Mouse (Mus musculus) ES-E14 (cell line): ENCODE results near the gene Lhfpl5.

Experiments
- HCFC1 ChIP-seq: IDR thresholded peaks from 2 replicates; pipeline ENCODE4 v1.6.1; 2012; ENCODE audit warnings: low read length, inconsistent platforms, borderline replicate concordance; ENCODE audit not compliant: insufficient read depth
- MAFK ChIP-seq: IDR thresholded peaks from 2 replicates; pipeline ENCODE4 v1.6.1; 2014; ENCODE audit warnings: mild to moderate bottlenecking, low read depth, low read length, inconsistent platforms; ENCODE audit not compliant: insufficient read depth
- ZC3H11A ChIP-seq: IDR thresholded peaks from 2 replicates; pipeline ENCODE4 v1.6.1; 2012; ENCODE audit warnings: low read depth, mild to moderate bottlenecking, inconsistent platforms, low read length, borderline replicate concordance
- ZNF384 ChIP-seq: IDR thresholded peaks from 2 replicates; pipeline ENCODE4 v1.6.1; 2012; ENCODE audit warnings: low read depth, low read length, inconsistent platforms

GRCm38 (mm10) chr17:28529116-28529515 is 46.3 kb upstream of the Lhfpl5 start:
- TF ChIP-seq MAFK (no peak), ZNF384 (no peak), ZC3H11A (no peak), HCFC1 (no peak)
